Mouse (Mus musculus): ENCODE measurements around the gene Myl3.

DNA sequence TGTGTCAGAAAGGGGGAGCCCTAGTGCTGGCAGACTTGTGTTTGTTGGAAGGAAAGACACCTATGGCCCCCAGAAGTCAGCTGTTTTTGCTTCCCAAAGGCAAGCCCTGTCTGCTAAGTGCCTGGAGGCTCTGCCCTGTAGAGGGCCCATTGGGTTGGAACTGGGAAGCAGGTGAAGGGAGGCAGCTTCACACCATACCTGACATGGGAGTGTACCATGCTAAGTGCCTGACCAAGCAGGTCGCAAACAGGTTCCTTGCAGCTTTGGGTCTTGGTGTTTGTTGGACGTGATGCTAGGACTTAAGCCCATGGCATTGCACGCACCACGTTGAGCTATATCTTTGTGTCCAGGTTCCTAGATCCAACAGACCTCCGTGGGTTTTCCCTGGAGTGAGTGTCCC lies 45.2 kb upstream of the Myl3 start:
- TF ChIP-seq POLR2A (IDR thresholded peaks at IDR 0.05; ENCODE audit: control insufficient read depth in 1 of 2, insufficient read depth in 1 of 2, low read depth in 1 of 2, low read length in 2 of 2, poor library complexity in 1 of 2) (no peak), EP300 (IDR thresholded peaks at IDR 0.05; ENCODE audit: low read depth in 1 of 2, low read length in 2 of 2) (no peak), USF1 (IDR thresholded peaks at IDR 0.05; ENCODE audit: low read depth, low read length) (no peak), TAL1 (IDR thresholded peaks at IDR 0.05; ENCODE audit: low read length) (no peak), CTCF (IDR thresholded peaks at IDR 0.05 in 2 of 3, conservative IDR thresholded peaks at IDR 0.05 in 1 of 3; ENCODE audit: control insufficient read depth in 1 of 3, insufficient read depth in 1 of 3, low read depth in 2 of 3, low read length in 3 of 3, poor library complexity in 1 of 3, severe bottlenecking in 1 of 3) (no peak), E2F4 (IDR thresholded peaks at IDR 0.05; ENCODE audit: borderline replicate concordance, low read depth, low read length) (no peak), ZMIZ1 (IDR thresholded peaks at IDR 0.05; ENCODE audit: low read depth, low read length) (no peak), MYB (IDR thresholded peaks at IDR 0.05; ENCODE audit: low read depth, low read length) (no peak), GATA1 (IDR thresholded peaks at IDR 0.05; ENCODE audit: low read depth, low read length) (no peak), NRF1 (IDR thresholded peaks at IDR 0.05; ENCODE audit: insufficient read depth, low read depth, low read length, poor library complexity, severe bottlenecking) (no peak), MAX (IDR thresholded peaks at IDR 0.05; ENCODE audit: low read length) (no peak), USF2 (IDR thresholded peaks at IDR 0.05; ENCODE audit: borderline replicate concordance in 1 of 2, insufficient read depth in 1 of 2, low read depth in 1 of 2, low read length in 2 of 2) (no peak)
